Mouse (Mus musculus): ENCODE measurements at regions not wholly inside any gene's neighbourhood (a gene's known extent, or its start where the extent isn't known, plus 50 kb on each side); places are given as distances from the start of the nearest gene placed in this dataset.
A peak's percentile ranks its signal among the peaks of the same experiment; 100 is the strongest.

DNA sequence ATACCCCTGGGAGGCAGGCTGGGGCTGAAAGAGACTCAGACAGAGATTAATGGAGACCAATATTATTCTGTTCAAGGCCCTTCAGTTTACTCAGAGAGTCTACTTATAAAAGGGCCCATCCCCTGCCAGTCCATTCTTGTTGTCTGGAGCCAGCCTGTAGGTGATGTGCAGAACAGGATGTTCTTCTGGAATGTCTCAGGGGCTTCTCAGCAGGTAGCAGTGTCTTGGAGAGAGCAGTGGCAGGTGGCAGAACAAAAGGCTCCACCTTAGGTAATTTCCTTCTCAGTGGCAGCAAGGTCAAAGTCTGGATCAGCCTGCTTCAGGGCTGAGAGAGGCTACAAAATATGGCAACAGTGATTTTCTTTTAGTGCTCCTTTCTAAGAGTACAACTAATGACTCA is 370.9 kb downstream of the Fam47c start:
- peak; percentile 85 for DNase-seq (ENCODE audit: low read depth, low spot score)

All from R1 (cell line).